Mouse (Mus musculus): ENCODE data around the gene Lhfpl2. TPM values are rescaled to one million over a fixed set of nuclear protein-coding genes. Genes with fewer than 3 reads are reported as not detected.

The Lhfpl2 gene
- polyA plus RNA-seq, 1 experiment from 2014 or later: 10.2 TPM

DNA sequence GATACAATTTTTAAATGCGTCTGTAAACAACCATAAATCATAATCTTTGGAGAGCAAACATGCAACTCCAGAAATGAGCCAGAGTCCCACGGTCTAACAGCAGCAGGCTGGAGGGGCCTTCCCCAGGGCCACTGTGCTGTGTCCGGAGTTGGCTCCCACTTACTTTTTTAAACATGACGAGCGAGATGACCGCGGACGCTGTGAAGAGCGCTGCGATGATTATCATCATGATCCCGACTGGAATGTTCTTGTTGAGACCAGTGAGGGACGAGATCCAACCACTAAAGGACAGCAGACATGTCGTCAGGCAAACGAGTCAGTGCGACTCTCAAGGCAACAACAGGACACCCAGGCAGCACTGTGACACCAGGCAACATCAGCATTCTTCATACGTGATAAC, 150.4 kb downstream of the Lhfpl2 start:
- no peaks in the 10 kb centered on the region for H3K9me3 ChIP-seq (ENCODE audit: control insufficient read depth)
- no peaks in the 10 kb centered on the region for H3K27me3 ChIP-seq (replicated peaks; ENCODE audit: control insufficient read depth, insufficient read depth, low read length)
- no peak for TF ChIP-seq CTCF (IDR thresholded peaks at IDR 0.05; ENCODE audit: low read depth)
- H3K4me3 ChIP-seq (ENCODE audit: low read depth, low read length): no peak overlapping the region
- 96% methylated on average over 16 of the region's 16 CpGs for WGBS
- no peak overlapping the region for H3K4me2 ChIP-seq (replicated peaks; ENCODE audit: low read depth)
- H3K4me1 ChIP-seq (replicated peaks; ENCODE audit: control insufficient read depth, insufficient read depth, low read length): no peaks in the 10 kb centered on the region
- H3K9ac ChIP-seq (ENCODE audit: low read depth, low read length): no peak overlapping the region
- peaks cover 15% of the 10 kb centered on the region for H3K36me3 ChIP-seq (ENCODE audit: control insufficient read depth, insufficient read depth)
- H3K27ac ChIP-seq (ENCODE audit: low read depth, low read length): no peak overlapping the region
- no peak for ATAC-seq

DNA sequence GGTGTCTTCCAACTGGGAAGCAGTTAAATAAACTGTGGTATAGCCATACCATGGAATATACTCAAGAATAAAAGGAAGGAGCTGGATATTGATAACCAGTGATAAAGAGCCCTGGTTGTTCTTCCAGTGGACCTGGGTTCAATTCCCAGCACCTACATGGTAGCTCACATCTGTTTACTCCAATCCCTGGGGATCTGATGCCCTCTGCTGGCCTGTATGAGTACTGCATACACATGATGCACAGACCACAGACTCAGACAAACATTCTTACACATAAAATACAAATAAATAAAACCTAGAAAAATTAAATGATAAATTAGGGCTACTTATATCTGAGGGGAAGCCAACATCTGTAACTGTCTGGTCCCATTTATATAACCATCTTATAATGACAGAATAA, 151.3 kb downstream of the Lhfpl2 start:
- no peak overlapping the region for H3K4me2 ChIP-seq (replicated peaks; ENCODE audit: low read depth)
- TF ChIP-seq CTCF (IDR thresholded peaks at IDR 0.05; ENCODE audit: low read depth): peak; percentile 62
- H3K4me1 ChIP-seq (replicated peaks; ENCODE audit: control insufficient read depth, insufficient read depth, low read length): no peaks in the 10 kb centered on the region
- H3K9ac ChIP-seq (ENCODE audit: low read depth, low read length): no peak overlapping the region
- no peaks in the 10 kb centered on the region for H3K9me3 ChIP-seq (ENCODE audit: control insufficient read depth)
- no peak overlapping the region for H3K4me3 ChIP-seq (ENCODE audit: low read depth, low read length)
- no peaks in the 10 kb centered on the region for H3K27me3 ChIP-seq (replicated peaks; ENCODE audit: control insufficient read depth, insufficient read depth, low read length)
- ATAC-seq: no peak
- H3K36me3 ChIP-seq (ENCODE audit: control insufficient read depth, insufficient read depth): peaks cover 14% of the 10 kb centered on the region
- no peak overlapping the region for H3K27ac ChIP-seq (ENCODE audit: low read depth, low read length)

DNA sequence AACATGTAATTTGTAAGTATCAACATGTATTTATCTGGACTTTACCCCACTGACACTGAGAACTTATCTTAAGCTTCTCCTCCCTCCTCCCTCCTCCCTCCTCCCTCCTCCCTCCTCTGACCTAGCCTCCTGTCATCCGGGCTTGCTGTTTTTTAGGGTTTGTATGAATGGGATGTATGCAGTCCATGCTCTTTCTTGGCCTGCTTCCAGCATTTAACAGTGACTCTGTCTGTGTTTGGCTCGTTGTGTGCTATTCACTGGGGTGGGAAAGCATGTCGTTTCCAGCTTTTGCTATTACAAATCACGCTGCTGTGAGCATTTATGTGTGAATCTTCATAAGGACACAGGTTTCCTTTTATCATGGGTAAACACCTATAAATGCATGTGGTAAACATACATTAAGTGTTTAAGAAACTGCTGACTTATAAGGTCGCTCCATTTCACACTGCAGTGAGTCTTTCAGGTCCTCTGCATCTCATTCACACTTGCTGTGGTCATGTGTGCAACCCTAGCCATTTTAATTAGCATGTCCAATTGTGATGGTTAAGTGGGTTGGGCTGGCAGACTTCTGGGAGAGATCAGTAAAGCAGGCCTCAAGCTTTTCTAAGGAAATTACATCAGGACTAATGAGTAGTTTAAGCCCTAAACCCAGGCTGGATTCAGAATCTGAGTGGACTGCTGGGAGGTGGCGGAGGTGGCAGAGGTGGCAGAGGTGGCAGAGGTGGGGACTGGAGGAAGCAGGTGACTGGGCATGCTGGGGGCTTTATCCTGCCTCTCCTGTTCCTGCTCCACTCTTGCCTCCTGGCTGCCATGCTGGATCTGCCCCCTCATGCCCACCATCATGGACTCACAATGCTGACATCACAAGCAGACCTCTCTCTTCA, 153.9 kb downstream of the Lhfpl2 start:
- Histone ChIP-seq H3K27me3 (replicated peaks; ENCODE audit: control insufficient read depth, insufficient read depth, low read length) (no peaks in the 10 kb centered on the region), H3K4me2 (replicated peaks; ENCODE audit: low read depth) (no peak overlapping the region)
- 56% methylated on average over 6 of the region's 6 CpGs for WGBS

DNA sequence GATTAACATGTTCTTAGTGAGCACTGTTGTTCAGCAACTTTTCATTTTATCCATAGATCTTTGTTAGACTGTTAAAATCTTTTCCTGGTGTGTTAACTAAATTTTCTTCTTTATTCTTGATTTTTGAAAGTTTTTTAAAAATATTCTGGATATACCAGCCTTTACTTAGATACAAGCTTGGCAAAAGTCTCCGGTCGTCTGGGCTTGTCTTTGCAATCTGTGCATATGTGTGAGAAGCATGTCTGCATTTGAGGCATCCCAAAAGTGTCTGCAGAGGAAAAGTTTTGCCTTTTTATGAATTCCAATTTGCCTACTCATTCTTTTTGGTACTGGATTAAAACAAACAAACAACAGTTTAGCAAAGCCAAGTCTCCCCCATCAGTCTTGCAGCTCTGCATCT, 154.6 kb downstream of the Lhfpl2 start:
- H3K36me3 ChIP-seq (ENCODE audit: control insufficient read depth, insufficient read depth): peaks cover 12% of the 10 kb centered on the region
- no peak overlapping the region for H3K4me3 ChIP-seq (ENCODE audit: low read depth, low read length)
- no peak for TF ChIP-seq CTCF (IDR thresholded peaks at IDR 0.05; ENCODE audit: low read depth)
- no peaks in the 10 kb centered on the region for H3K4me1 ChIP-seq (replicated peaks; ENCODE audit: control insufficient read depth, insufficient read depth, low read length)
- no peak overlapping the region for H3K4me2 ChIP-seq (replicated peaks; ENCODE audit: low read depth)
- 99% methylated on average over 2 of the region's 2 CpGs for WGBS
- no peaks in the 10 kb centered on the region for H3K27me3 ChIP-seq (replicated peaks; ENCODE audit: control insufficient read depth, insufficient read depth, low read length)
- no peak overlapping the region for H3K27ac ChIP-seq (ENCODE audit: low read depth, low read length)
- no peak overlapping the region for H3K9ac ChIP-seq (ENCODE audit: low read depth, low read length)
- no peak for ATAC-seq
- no peaks in the 10 kb centered on the region for H3K9me3 ChIP-seq (ENCODE audit: control insufficient read depth)

More for the DNA sequence above, 153.9 kb downstream of the Lhfpl2 start:
- no peak for ATAC-seq
- H3K27ac ChIP-seq (ENCODE audit: low read depth, low read length): no peak overlapping the region
- TF ChIP-seq CTCF (IDR thresholded peaks at IDR 0.05; ENCODE audit: low read depth): no peak
- no peak overlapping the region for H3K4me3 ChIP-seq (ENCODE audit: low read depth, low read length)
- H3K9ac ChIP-seq (ENCODE audit: low read depth, low read length): no peak overlapping the region
- H3K4me1 ChIP-seq (replicated peaks; ENCODE audit: control insufficient read depth, insufficient read depth, low read length): no peaks in the 10 kb centered on the region
- no peaks in the 10 kb centered on the region for H3K9me3 ChIP-seq (ENCODE audit: control insufficient read depth)
- H3K36me3 ChIP-seq (ENCODE audit: control insufficient read depth, insufficient read depth): peaks cover 12% of the 10 kb centered on the region

DNA sequence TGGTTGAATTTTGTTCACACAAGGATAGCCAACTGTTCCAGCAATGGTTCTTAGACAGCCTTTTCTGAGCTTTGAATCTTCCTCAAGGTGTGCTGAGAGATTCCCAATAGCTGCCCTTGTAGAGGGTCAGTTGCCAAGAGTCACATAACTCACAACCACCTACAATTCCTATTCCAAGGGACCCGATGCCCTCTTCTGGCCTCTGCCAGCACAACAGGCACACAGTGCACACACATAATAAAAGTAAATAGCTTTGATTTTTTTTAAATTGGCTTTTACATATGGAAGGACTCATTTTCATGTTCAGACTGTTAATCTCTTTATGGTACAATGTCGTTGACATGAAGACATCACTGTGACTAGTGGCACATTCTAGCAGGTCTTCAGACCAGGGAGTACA, 155.1 kb downstream of the Lhfpl2 start:
- H3K27me3 ChIP-seq (replicated peaks; ENCODE audit: control insufficient read depth, insufficient read depth, low read length): no peaks in the 10 kb centered on the region
- no peak overlapping the region for H3K9ac ChIP-seq (ENCODE audit: low read depth, low read length)
- H3K4me2 ChIP-seq (replicated peaks; ENCODE audit: low read depth): no peak overlapping the region
- no peak for ATAC-seq
- H3K27ac ChIP-seq (ENCODE audit: low read depth, low read length): no peak overlapping the region
- peaks cover 12% of the 10 kb centered on the region for H3K36me3 ChIP-seq (ENCODE audit: control insufficient read depth, insufficient read depth)
- H3K9me3 ChIP-seq (ENCODE audit: control insufficient read depth): no peaks in the 10 kb centered on the region
- WGBS: 88% methylated on average over 2 of the region's 2 CpGs
- peak; percentile 57 for TF ChIP-seq CTCF (IDR thresholded peaks at IDR 0.05; ENCODE audit: low read depth)
- no peak overlapping the region for H3K4me3 ChIP-seq (ENCODE audit: low read depth, low read length)
- H3K4me1 ChIP-seq (replicated peaks; ENCODE audit: control insufficient read depth, insufficient read depth, low read length): no peaks in the 10 kb centered on the region

DNA sequence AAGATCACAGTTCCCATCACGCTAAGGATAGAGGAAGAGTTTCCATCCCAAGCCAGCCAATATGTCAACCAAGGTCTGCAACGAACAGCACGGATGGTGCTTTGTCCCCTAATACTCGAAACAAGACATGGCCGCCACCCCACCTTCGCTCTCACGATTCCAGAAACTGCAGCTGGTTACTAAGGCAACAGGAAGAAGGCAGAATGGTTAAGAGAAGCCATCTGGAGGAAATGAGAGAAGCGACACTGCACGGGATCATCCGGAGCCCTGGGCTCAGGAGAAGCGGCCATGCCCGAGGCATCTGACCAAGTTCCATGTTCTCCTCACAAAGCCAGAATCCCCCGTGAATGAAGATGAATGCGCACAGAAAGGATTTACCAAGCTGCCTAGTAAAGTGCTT, 166.0 kb downstream of the Lhfpl2 start:
- WGBS: 66% methylated on average over 14 of the region's 14 CpGs
- Histone ChIP-seq H3K4me3 (ENCODE audit: low read depth, low read length) (no peak overlapping the region), H3K4me1 (replicated peaks; ENCODE audit: control insufficient read depth, insufficient read depth, low read length) (no peaks in the 10 kb centered on the region), H3K9me3 (ENCODE audit: control insufficient read depth) (no peaks in the 10 kb centered on the region), H3K27me3 (replicated peaks; ENCODE audit: control insufficient read depth, insufficient read depth, low read length) (no peaks in the 10 kb centered on the region), H3K9ac (ENCODE audit: low read depth, low read length) (no peak overlapping the region), H3K27ac (ENCODE audit: low read depth, low read length) (no peak overlapping the region), H3K4me2 (replicated peaks; ENCODE audit: low read depth) (no peak overlapping the region), H3K36me3 (ENCODE audit: control insufficient read depth, insufficient read depth) (peaks cover 15% of the 10 kb centered on the region; the same call in 1 of the 2 replicates)
- no peak for TF ChIP-seq CTCF (IDR thresholded peaks at IDR 0.05; ENCODE audit: low read depth)
- no peak for ATAC-seq

Data from intestine, postnatal 0 days (tissue).